Mouse (Mus musculus): ENCODE data around the gene Spata13. TPM values are rescaled to one million over a fixed set of nuclear protein-coding genes. Genes with fewer than 3 reads are reported as not detected.

The Spata13 gene
- total and polyA plus RNA-seq, 3 experiments = 0.39 to 1.5 TPM; not detected in 1

- Histone ChIP-seq H3K36me3 (ENCODE audit: control insufficient read depth in 1 of 2, insufficient read depth in 2 of 2, low read length in 2 of 2) (no peaks in the 10 kb centered on the region), H3K9ac (ENCODE audit: control insufficient read depth, low read depth, low read length, poor library complexity, severe bottlenecking) (no peak overlapping the region), H3K27me3 (ENCODE audit: control insufficient read depth in 1 of 2, insufficient read depth in 2 of 2, low read length in 2 of 2) (no peaks in the 10 kb centered on the region), H3K4me3 (ENCODE audit: control insufficient read depth in 1 of 2, insufficient read depth in 1 of 2, low read depth in 2 of 2, low read length in 2 of 2) (no peak overlapping the region), H3K27ac (ENCODE audit: control insufficient read depth, low read depth, low read length) (no peak overlapping the region), H3K79me2 (ENCODE audit: control insufficient read depth, insufficient read depth, low read length, poor library complexity) (no peaks in the 10 kb centered on the region), H3K4me1 (ENCODE audit: control insufficient read depth in 1 of 2, insufficient read depth in 2 of 2, low read length in 2 of 2) (no peaks in the 10 kb centered on the region), H3K9me3 (replicated peaks; ENCODE audit: insufficient read depth, low read length) (no peaks in the 10 kb centered on the region)
- no peak for TF ChIP-seq MAFK (IDR thresholded peaks at IDR 0.05; ENCODE audit: borderline replicate concordance, low read depth, low read length)
- TF ChIP-seq CHD1 (IDR thresholded peaks at IDR 0.05; ENCODE audit: low read depth, low read length) = no peak
- TF ChIP-seq POLR2A (IDR thresholded peaks at IDR 0.05; ENCODE audit: control insufficient read depth in 1 of 2, insufficient read depth in 1 of 2, low read depth in 1 of 2, low read length in 2 of 2, poor library complexity in 1 of 2) = no peak
- no peak for TF ChIP-seq ELF1 (IDR thresholded peaks at IDR 0.05; ENCODE audit: low read depth, low read length)
- no peak for TF ChIP-seq MXI1 (IDR thresholded peaks at IDR 0.05; ENCODE audit: low read depth, low read length)
- no peak for TF ChIP-seq HCFC1 (IDR thresholded peaks at IDR 0.05; ENCODE audit: low read depth, low read length)
- TF ChIP-seq ETS1 (IDR thresholded peaks at IDR 0.05; ENCODE audit: low read depth, low read length) = no peak
- no peak for TF ChIP-seq EP300 (IDR thresholded peaks at IDR 0.05; ENCODE audit: low read depth in 1 of 2, low read length in 2 of 2)
- TF ChIP-seq ZC3H11A (IDR thresholded peaks at IDR 0.05; ENCODE audit: low read depth, low read length) = no peak
- TF ChIP-seq KAT2A (conservative IDR thresholded peaks at IDR 0.05; ENCODE audit: low read depth, low read length) = no peak
- no peak for TF ChIP-seq MAX (IDR thresholded peaks at IDR 0.05; ENCODE audit: low read length)
- TF ChIP-seq POLR2AphosphoS2 (IDR thresholded peaks at IDR 0.05; ENCODE audit: low read length) = no peak
- TF ChIP-seq TBP (IDR thresholded peaks at IDR 0.05; ENCODE audit: low read depth, low read length) = no peak
- DNase-seq (ENCODE audit: low read depth, low spot score) = no peak
Measured at GRCm38 (mm10) chr14:60805871-60806270, 172.1 kb downstream of the Spata13 start.

- no peak for TF ChIP-seq GATA1 (IDR thresholded peaks at IDR 0.05; ENCODE audit: low read depth, low read length)
- TF ChIP-seq TBP (IDR thresholded peaks at IDR 0.05; ENCODE audit: low read depth, low read length) = no peak
- TF ChIP-seq POLR2A (IDR thresholded peaks at IDR 0.05; ENCODE audit: control insufficient read depth in 1 of 2, insufficient read depth in 1 of 2, low read depth in 1 of 2, low read length in 2 of 2, poor library complexity in 1 of 2) = no peak
- no peak for TF ChIP-seq MAZ (IDR thresholded peaks at IDR 0.05; ENCODE audit: low read depth, low read length)
- no peak for TF ChIP-seq SMC3 (IDR thresholded peaks at IDR 0.05; ENCODE audit: low read depth, low read length)
- no peak for TF ChIP-seq USF1 (IDR thresholded peaks at IDR 0.05; ENCODE audit: low read depth, low read length)
- no peak for TF ChIP-seq POLR2AphosphoS5 (IDR thresholded peaks at IDR 0.05; ENCODE audit: borderline replicate concordance, low read depth, low read length)
- no peak for TF ChIP-seq TAL1 (IDR thresholded peaks at IDR 0.05; ENCODE audit: low read length)
- no peak for TF ChIP-seq MEF2A (IDR thresholded peaks at IDR 0.05; ENCODE audit: extremely low read depth, insufficient replicate concordance, low read depth, low read length, poor library complexity, severe bottlenecking)
- TF ChIP-seq BHLHE40 (IDR thresholded peaks at IDR 0.05; ENCODE audit: borderline replicate concordance, low read depth, low read length) = no peak
- no peak for TF ChIP-seq MYB (IDR thresholded peaks at IDR 0.05; ENCODE audit: low read depth, low read length)
- TF ChIP-seq MAFK (IDR thresholded peaks at IDR 0.05; ENCODE audit: borderline replicate concordance, low read depth, low read length) = no peak
- no peak for TF ChIP-seq MYC (IDR thresholded peaks at IDR 0.05; ENCODE audit: low read depth, low read length)
- TF ChIP-seq MXI1 (IDR thresholded peaks at IDR 0.05; ENCODE audit: low read depth, low read length) = no peak
- Histone ChIP-seq H3K36me3 (ENCODE audit: control insufficient read depth in 1 of 2, insufficient read depth in 2 of 2, low read length in 2 of 2) (no peaks in the 10 kb centered on the region; a peak in 1 of 4 replicates), H3K79me2 (ENCODE audit: control insufficient read depth, insufficient read depth, low read length, poor library complexity) (no peaks in the 10 kb centered on the region), H3K9ac (ENCODE audit: control insufficient read depth, low read depth, low read length, poor library complexity, severe bottlenecking) (no peak overlapping the region), H3K9me3 (replicated peaks; ENCODE audit: insufficient read depth, low read length) (no peaks in the 10 kb centered on the region), H3K27ac (ENCODE audit: control insufficient read depth, low read depth, low read length) (no peak overlapping the region), H3K4me3 (ENCODE audit: control insufficient read depth in 1 of 2, insufficient read depth in 1 of 2, low read depth in 2 of 2, low read length in 2 of 2) (no peak overlapping the region), H3K27me3 (ENCODE audit: control insufficient read depth in 1 of 2, insufficient read depth in 2 of 2, low read length in 2 of 2) (no peaks in the 10 kb centered on the region), H3K4me1 (ENCODE audit: control insufficient read depth in 1 of 2, insufficient read depth in 2 of 2, low read length in 2 of 2) (no peaks in the 10 kb centered on the region)
- DNase-seq (ENCODE audit: low read depth, low spot score) = no peak
Measured at GRCm38 (mm10) chr14:60806891-60807344, 173.1 kb downstream of the Spata13 start.

All from MEL (cell line).